Mouse (Mus musculus): Measurements from ENCODE around the gene Eif4h. TPM values are rescaled to one million over a fixed set of nuclear protein-coding genes. Genes with fewer than 3 reads are reported as not detected.

The Eif4h gene
- polyA plus RNA-seq, 1 experiment from 2014 or later = 317 TPM

GRCm38 (mm10) chr5:134576517-134577220 is 62.6 kb downstream of the Eif4h start:
- Histone ChIP-seq H3K27me3 (replicated peaks) (no peaks in the 10 kb centered on the region), H3K36me3 (no peaks in the 10 kb centered on the region), H3K27ac (replicated peaks) (no peak overlapping the region), H3K9ac (replicated peaks) (no peak overlapping the region), H3K4me3 (replicated peaks) (no peak overlapping the region), H3K4me1 (peaks cover 9% of the 10 kb centered on the region), H3K4me2 (no peak overlapping the region), H3K9me3 (replicated peaks) (no peaks in the 10 kb centered on the region)
- 83% methylated on average over 14 of the region's 14 CpGs for WGBS
- no peak for ATAC-seq (ENCODE audit: low FRiP score)

DNA sequence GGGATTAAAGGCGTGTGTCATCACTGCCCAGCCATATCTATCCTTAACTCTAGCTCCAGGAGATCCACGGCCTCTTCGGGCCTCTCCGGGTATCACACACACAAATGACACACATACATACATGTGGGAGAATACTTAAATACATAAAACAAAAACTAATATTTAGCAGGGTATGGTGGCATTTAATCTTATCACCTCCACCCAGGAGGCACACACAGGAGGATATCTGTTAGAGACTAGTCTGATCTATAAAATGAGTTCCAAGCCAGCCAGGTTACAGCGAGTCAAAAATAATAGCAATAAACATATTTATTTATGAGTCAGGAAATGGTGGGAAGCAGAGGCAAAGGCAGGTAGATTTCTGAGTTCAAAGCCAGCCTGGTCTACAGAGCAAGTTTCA is 63.5 kb downstream of the Eif4h start:
- Histone ChIP-seq H3K9ac (replicated peaks) (no peak overlapping the region), H3K9me3 (replicated peaks) (no peaks in the 10 kb centered on the region), H3K36me3 (no peaks in the 10 kb centered on the region), H3K4me1 (peaks cover 9% of the 10 kb centered on the region), H3K4me2 (no peak overlapping the region), H3K27me3 (replicated peaks) (no peaks in the 10 kb centered on the region), H3K27ac (replicated peaks) (no peak overlapping the region), H3K4me3 (replicated peaks) (no peak overlapping the region)
- ATAC-seq (ENCODE audit: low FRiP score) = no peak
- WGBS = 97% methylated on average over 5 of the region's 5 CpGs

- H3K9ac ChIP-seq (replicated peaks) = peak overlapping the region; percentile 56; the same call in 1 of the 2 replicates
- no peaks in the 10 kb centered on the region for H3K9me3 ChIP-seq (replicated peaks)
- H3K4me2 ChIP-seq = peak overlapping the region; percentile 87
- WGBS = 34% methylated on average over 10 of the region's 10 CpGs
- no peaks in the 10 kb centered on the region for H3K36me3 ChIP-seq
- ATAC-seq (ENCODE audit: low FRiP score) = no peak
- H3K27me3 ChIP-seq (replicated peaks) = no peaks in the 10 kb centered on the region
- peak overlapping the region; percentile 74; the same call in 1 of the 2 replicates for H3K27ac ChIP-seq (replicated peaks)
- H3K4me1 ChIP-seq = peaks cover 9% of the 10 kb centered on the region
- H3K4me3 ChIP-seq (replicated peaks) = peak overlapping the region; percentile 51
Observed at GRCm38 (mm10) chr5:134572508-134573214, 66.6 kb downstream of the Eif4h start.

DNA sequence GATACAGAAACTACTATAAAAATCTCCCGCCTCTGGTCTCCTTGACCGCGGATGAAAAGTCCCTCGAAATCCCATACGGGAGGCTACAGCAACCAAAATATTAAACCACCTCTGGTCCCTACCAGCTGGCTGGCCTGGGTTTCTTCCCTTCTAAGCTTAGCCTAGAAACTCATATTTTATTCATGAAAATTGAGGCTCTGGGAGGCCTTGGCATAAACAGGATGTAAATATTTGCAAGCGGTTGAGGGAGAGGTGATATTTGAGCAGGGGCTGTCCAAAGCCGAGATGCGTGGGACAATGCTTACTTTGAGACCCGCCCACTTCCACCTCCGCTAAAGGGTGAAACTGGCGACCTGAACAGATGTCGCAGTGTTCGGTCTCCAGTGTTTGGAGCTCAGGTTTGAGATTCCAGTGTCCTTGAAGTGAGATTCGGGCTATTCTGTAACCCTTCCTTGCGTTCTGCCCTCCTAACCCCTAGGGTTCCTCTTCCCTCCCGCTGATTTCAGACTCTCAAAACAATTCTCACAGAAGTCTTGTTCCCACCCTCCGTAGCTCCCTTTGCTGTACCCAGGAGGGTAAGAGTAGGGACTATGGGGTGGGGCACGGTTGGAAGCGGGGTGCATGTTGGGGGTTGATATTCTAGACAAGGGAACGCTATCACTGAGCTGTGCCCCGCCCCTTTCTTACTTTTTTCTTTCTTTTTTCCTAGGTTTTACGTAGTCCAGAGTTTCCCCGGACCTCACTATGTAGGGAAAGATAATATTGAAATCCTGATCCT is 67.4 kb downstream of the Eif4h start:
- Histone ChIP-seq H3K4me2 (peak overlapping the region; percentile 87), H3K4me3 (replicated peaks) (peak overlapping the region; percentile 51), H3K4me1 (peaks cover 9% of the 10 kb centered on the region), H3K9me3 (replicated peaks) (no peaks in the 10 kb centered on the region), H3K9ac (replicated peaks) (peak overlapping the region; percentile 56), H3K36me3 (no peaks in the 10 kb centered on the region), H3K27ac (replicated peaks) (peak overlapping the region; percentile 74), H3K27me3 (replicated peaks) (no peaks in the 10 kb centered on the region)
- peak; percentile 77 for ATAC-seq (ENCODE audit: low FRiP score)
- WGBS = 2% methylated on average over 23 of the region's 23 CpGs

Small RNAs within 50 kb of the gene (microRNA-seq; reads per million reads assigned to microRNA genes)
- gene Mir7228 = not detected

Other genes starting within 250 kb of the Eif4h start
- 62.6 and 64.9 TPM in 2 replicates for gene Gtf2ird1, start 182.8 kb downstream of the Eif4h start, polyA plus RNA-seq (2015; fragmentation: Nextera tagmentation; extraction: Ambion mirVana)
- gene Clip2, start 87.1 kb downstream of the Eif4h start, polyA plus RNA-seq (2015; fragmentation: Nextera tagmentation; extraction: Ambion mirVana) = 10.4 and 12.1 TPM in 2 replicates
- 0.51 and 0.63 TPM in 2 replicates for gene Syna, start 79.3 kb downstream of the Eif4h start, polyA plus RNA-seq (2015; fragmentation: Nextera tagmentation; extraction: Ambion mirVana)
- gene Rfc2, start 58.1 kb downstream of the Eif4h start, polyA plus RNA-seq (2015; fragmentation: Nextera tagmentation; extraction: Ambion mirVana) = 185 and 216 TPM in 2 replicates
- gene Lat2, start 24.5 kb downstream of the Eif4h start, polyA plus RNA-seq (2015; fragmentation: Nextera tagmentation; extraction: Ambion mirVana) = 3.4 and 3.9 TPM in 2 replicates
- 22.7 and 27.1 TPM in 2 replicates for gene Limk1, start 49.1 kb upstream of the Eif4h start, polyA plus RNA-seq (2015; fragmentation: Nextera tagmentation; extraction: Ambion mirVana)
- 25.8 and 51.6 TPM in 2 replicates for gene Eln, start 107.8 kb upstream of the Eif4h start, polyA plus RNA-seq (2015; fragmentation: Nextera tagmentation; extraction: Ambion mirVana)